Comparison of ENCODE assay signal across 8 mouse cellular contexts in the genomic region with DNA sequence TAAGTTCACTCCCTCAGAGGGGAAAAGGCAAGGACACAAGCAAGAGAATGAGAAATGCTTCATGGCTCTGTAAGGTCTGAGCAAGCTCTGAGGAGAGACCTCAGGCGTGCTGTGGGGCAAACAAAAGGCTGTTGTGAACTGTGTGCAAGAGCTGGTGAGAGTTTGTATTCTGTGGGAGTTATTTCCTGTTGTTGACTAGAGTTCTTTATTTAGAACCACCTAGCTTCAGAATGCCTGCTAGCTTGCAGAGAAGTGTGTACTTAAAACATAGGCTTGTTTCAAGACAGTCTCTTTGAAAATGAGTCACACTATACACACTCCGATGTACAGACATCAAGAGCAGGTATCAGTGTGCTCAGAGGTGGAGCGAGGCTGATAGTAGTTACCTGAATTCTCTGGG.
DNase-seq lines count a peak whose midpoint lies in the region; ATAC-seq and TF ChIP-seq lines count a peak whose summit lies in the region.

No protein-coding gene starts in this region.

- intact Hi-C loops in left cerebral cortex, adult 2 months (cut with DNase I), result no loop called here
- intact Hi-C loops in left cerebral cortex, postnatal 4 days (cut with DNase I), result no loop called here

- no peak overlapping the region for H3K4me3 ChIP-seq in left cerebral cortex, adult 2 months
- H3K4me3 ChIP-seq in stomach, postnatal 0 days (ENCODE audit: low read depth, low read length), result no peak overlapping the region

- no peak overlapping the region for H3K4me2 ChIP-seq in stomach, postnatal 0 days (replicated peaks; ENCODE audit: low read depth)

- peak; percentile 77 for ATAC-seq in stomach, postnatal 0 days (ENCODE audit: low FRiP score, low TSS enrichment)
- no peak for ATAC-seq in megakaryocyte, adult 5-6 weeks (ENCODE audit: poor library complexity, severe bottlenecking)

- no peaks in the 10 kb centered on the region for H3K27me3 ChIP-seq in stomach, postnatal 0 days (ENCODE audit: control insufficient read depth, insufficient read depth, low read length)

- peak overlapping the region; percentile 61 for H3K27ac ChIP-seq in left cerebral cortex, adult 2 months
- H3K27ac ChIP-seq in stomach, postnatal 0 days (replicated peaks), result 0 out of 2 replicates have a peak overlapping the region, but pooled peaks have one; percentile 1

- no peak overlapping the region for H3K9ac ChIP-seq in stomach, postnatal 0 days (ENCODE audit: low read length)

- DNase-seq in left cerebral cortex, adult 2 months (ENCODE audit: extremely low spot score in 1 of 2, low spot score in 2 of 2), result no peak
- DNase-seq in left cerebral cortex, postnatal 4 days, result no peak
- peak; percentile 22 to 35 for DNase-seq in heart, adult 9 months (ENCODE audit: low spot score in 2 of 2)
- DNase-seq in induced T-regulatory cell, adult 2 months (ENCODE audit: low read depth), result peak; percentile 54
- DNase-seq in stomach, postnatal 0 days (ENCODE audit: low spot score), result no peak
- no peak for DNase-seq in urinary bladder, postnatal 4 days (ENCODE audit: low spot score in 2 of 2)
- DNase-seq in cerebellum, postnatal 36 days, result no peak

- 44% methylated on average over 3 of the region's 3 CpGs for WGBS in stomach, postnatal 0 days

- TF ChIP-seq EP300 in stomach, postnatal 0 days (optimal IDR thresholded peaks at IDR 0.05), result no peak

- no peaks in the 10 kb centered on the region for H3K36me3 ChIP-seq in stomach, postnatal 0 days (ENCODE audit: control insufficient read depth, insufficient read depth, low read length)

- H3K9me3 ChIP-seq in stomach, postnatal 0 days (ENCODE audit: control insufficient read depth, low read length), result no peaks in the 10 kb centered on the region

- no peaks in the 10 kb centered on the region for H3K4me1 ChIP-seq in stomach, postnatal 0 days (replicated peaks; ENCODE audit: control insufficient read depth, insufficient read depth)

- TF ChIP-seq CTCF in left cerebral cortex, adult 2 months (IDR thresholded peaks at IDR 0.05), result no peak
- no peak for TF ChIP-seq CTCF in stomach, postnatal 0 days (IDR thresholded peaks at IDR 0.05; ENCODE audit: low read depth)

Comparison
In these comparisons a context has a peak if more than half of its experiments do, and no peak if none do; other contexts are left out.
1. DNase-seq: peak in heart, adult 9 months (2 of 2) and induced T-regulatory cell, adult 2 months (single experiment); none in left cerebral cortex, adult 2 months (0 of 2), left cerebral cortex, postnatal 4 days (single experiment), stomach, postnatal 0 days (single experiment), urinary bladder, postnatal 4 days (0 of 2) and cerebellum, postnatal 36 days (0 of 2).